Mouse (Mus musculus): Measurements from ENCODE around the gene Nup205.

- TF ChIP-seq GATA1 (IDR thresholded peaks at IDR 0.05; ENCODE audit: borderline replicate concordance, low read length) (no peak), FLI1 (IDR thresholded peaks at IDR 0.05; ENCODE audit: low read length) (no peak)
Measured at GRCm38 (mm10) chr6:35271868-35272765, 94.9 kb downstream of the Nup205 start.
